Mouse (Mus musculus) C2C12 (cell line): ENCODE data around the gene Olfr622.

Experiments used
- CEBPB ChIP-seq: IDR thresholded peaks from one replicate; pipeline ENCODE4 v1.6.1; 2011; ENCODE audit warnings: low read depth, mild to moderate bottlenecking, control low read depth, moderate library complexity
- CTCF ChIP-seq: IDR thresholded peaks from one replicate; pipeline ENCODE4 v1.5.1; 2011; ENCODE audit not compliant: control insufficient read depth, insufficient read depth, insufficient read length

GRCm38 (mm10) chr7:103636795-103637194, 5.7 kb downstream of the Olfr622 start:
- TF ChIP-seq CTCF (no peak), CEBPB (no peak)
